In genomic region chrX:150902862-150903261, GRCm38 (mm10) we compare ENCODE assay signal across 28 mouse cellular contexts.
DNase-seq lines count a peak whose midpoint lies in the region; ATAC-seq lines count a peak whose summit lies in the region.
"Had no signal": no experiment of that assay in that cellular context is flagged by ENCODE, and none has a peak within 500 bp of the region (broad histone marks: within the 10 kb centered on the region; RNA-seq: fewer than 3 reads in every experiment).

No protein-coding gene starts in this region.

- H3K36me3 ChIP-seq in limb, embryonic 10.5 days: no peaks in the 10 kb centered on the region
- H3K36me3 ChIP-seq in lung, embryonic 15.5 days: no peaks in the 10 kb centered on the region
- no peaks in the 10 kb centered on the region for H3K36me3 ChIP-seq in midbrain, embryonic 11.5 days (ENCODE audit: control insufficient read depth, insufficient read depth, low read length)
- H3K36me3 ChIP-seq: forebrain, embryonic 12.5 days; hindbrain, embryonic 13.5 days; limb, embryonic 13.5 days; midbrain, embryonic 12.5 days; neural tube, embryonic 13.5 days had no signal

- WGBS in limb, embryonic 10.5 days: 36% methylated on average over 5 of the region's 5 CpGs
- WGBS in lung, embryonic 15.5 days: 45% methylated on average over 5 of the region's 5 CpGs
- WGBS in midbrain, embryonic 11.5 days: 84% methylated on average over 5 of the region's 5 CpGs

- peaks cover 43% of the 10 kb centered on the region for H3K27me3 ChIP-seq in limb, embryonic 10.5 days (ENCODE audit: low read depth, poor library complexity, severe bottlenecking)
- H3K27me3 ChIP-seq in lung, embryonic 15.5 days: no peaks in the 10 kb centered on the region
- no peaks in the 10 kb centered on the region for H3K27me3 ChIP-seq in midbrain, embryonic 11.5 days (ENCODE audit: control insufficient read depth, insufficient read depth, low read length)
- H3K27me3 ChIP-seq: neural tube, embryonic 13.5 days had no signal

- H3K9ac ChIP-seq in lung, embryonic 15.5 days: no peak overlapping the region
- no peak overlapping the region for H3K9ac ChIP-seq in midbrain, embryonic 11.5 days (ENCODE audit: low read length)
- H3K9ac ChIP-seq: forebrain, embryonic 12.5 days; forebrain, postnatal 0 days; hindbrain, embryonic 13.5 days; limb, embryonic 13.5 days; midbrain, embryonic 12.5 days; neural tube, embryonic 13.5 days had no signal

- no peak overlapping the region for H3K27ac ChIP-seq in limb, embryonic 10.5 days
- H3K27ac ChIP-seq in lung, embryonic 15.5 days: peak overlapping the region; percentile 67
- no peak overlapping the region for H3K27ac ChIP-seq in midbrain, embryonic 11.5 days (ENCODE audit: low read depth, low read length)
- H3K27ac ChIP-seq: forebrain, embryonic 12.5 days; hindbrain, embryonic 13.5 days; limb, embryonic 13.5 days; midbrain, embryonic 12.5 days; neural tube, embryonic 13.5 days had no signal

- H3K4me3 ChIP-seq in limb, embryonic 10.5 days: no peak overlapping the region
- H3K4me3 ChIP-seq in lung, embryonic 15.5 days: no peak overlapping the region
- H3K4me3 ChIP-seq in midbrain, embryonic 11.5 days (ENCODE audit: low read depth, low read length): no peak overlapping the region
- H3K4me3 ChIP-seq: erythroblast, embryonic 14.5 days; forebrain, embryonic 12.5 days; hindbrain, embryonic 13.5 days; limb, embryonic 13.5 days; midbrain, embryonic 12.5 days; neural tube, embryonic 13.5 days had no signal

- no peaks in the 10 kb centered on the region for H3K4me1 ChIP-seq in limb, embryonic 10.5 days
- H3K4me1 ChIP-seq in lung, embryonic 15.5 days: no peaks in the 10 kb centered on the region
- H3K4me1 ChIP-seq in midbrain, embryonic 11.5 days (ENCODE audit: control insufficient read depth, insufficient read depth, low read length): no peaks in the 10 kb centered on the region
- H3K4me1 ChIP-seq: forebrain, embryonic 12.5 days; hindbrain, embryonic 13.5 days; limb, embryonic 13.5 days; midbrain, embryonic 12.5 days; neural tube, embryonic 13.5 days had no signal

- H3K4me2 ChIP-seq in lung, embryonic 15.5 days: no peak overlapping the region
- no peak overlapping the region for H3K4me2 ChIP-seq in midbrain, embryonic 11.5 days
- H3K4me2 ChIP-seq: forebrain, embryonic 12.5 days; heart, embryonic 11.5 days; hindbrain, embryonic 13.5 days; limb, embryonic 13.5 days; liver, embryonic 11.5 days; midbrain, embryonic 12.5 days; neural tube, embryonic 13.5 days had no signal

- DNase-seq in embryo, embryonic 11 days: peak; percentile 7
- DNase-seq in limb, embryonic 10.5 days (ENCODE audit: low spot score): peak; percentile 35
- peak; percentile 10 for DNase-seq in lung, postnatal 25 days (ENCODE audit: low spot score)
- no peak for DNase-seq in midbrain, embryonic 11.5 days (ENCODE audit: low spot score, missing footprints)
- DNase-seq in heart, adult 8-10 months (ENCODE audit: low spot score): no peak
- no peak for DNase-seq in MN1 (ENCODE audit: low spot score)
- DNase-seq: adrenal gland, postnatal 25 days; cerebellum, adult 11-12 months; cerebellum, postnatal 10 days; forebrain, postnatal 0 days; gastrocnemius, postnatal 10 days; heart, postnatal 4 days; layer of hippocampus, postnatal 36 days; right cerebral cortex, postnatal 4 days; thymus, adult 2 months; thymus, postnatal 36 days had no signal

- H3K9me3 ChIP-seq in limb, embryonic 10.5 days (replicated peaks): no peaks in the 10 kb centered on the region
- H3K9me3 ChIP-seq in lung, embryonic 15.5 days: no peaks in the 10 kb centered on the region
- H3K9me3 ChIP-seq in midbrain, embryonic 11.5 days (ENCODE audit: control insufficient read depth, low read length): no peaks in the 10 kb centered on the region
- H3K9me3 ChIP-seq: forebrain, embryonic 12.5 days; hindbrain, embryonic 13.5 days; limb, embryonic 13.5 days; midbrain, embryonic 12.5 days; neural tube, embryonic 13.5 days had no signal

- peak; percentile 90 for ATAC-seq in lung, embryonic 15.5 days (ENCODE audit: borderline replicate concordance, extremely low read depth, low FRiP score, low TSS enrichment)
- ATAC-seq in midbrain, embryonic 11.5 days (ENCODE audit: low FRiP score): no peak
- ATAC-seq in monocyte, adult 5-6 weeks (replicated peaks; ENCODE audit: insufficient number of reproducible peaks, low FRiP score, low TSS enrichment, poor library complexity, severe bottlenecking): no peak
- ATAC-seq: CD4-positive, CD25-positive, alpha-beta regulatory T cell, adult 4 months; forebrain, postnatal 0 days; intestine, postnatal 0 days had no signal

Comparison
In these comparisons a context has a peak if more than half of its experiments do, and no peak if none do; other contexts are left out.
1. DNase-seq: peak in embryo, embryonic 11 days (single experiment), limb, embryonic 10.5 days (single experiment) and lung, postnatal 25 days (single experiment); none in midbrain, embryonic 11.5 days (single experiment), heart, adult 8-10 months (single experiment) and MN1 (single experiment).